Mouse (Mus musculus): ENCODE data around the gene Hoxc13. TPM values are rescaled to one million over a fixed set of nuclear protein-coding genes. Genes with fewer than 3 reads are reported as not detected.

Hoxc13 gene
- polyA plus RNA-seq, 1 experiment from 2014 or later: not detected

DNA sequence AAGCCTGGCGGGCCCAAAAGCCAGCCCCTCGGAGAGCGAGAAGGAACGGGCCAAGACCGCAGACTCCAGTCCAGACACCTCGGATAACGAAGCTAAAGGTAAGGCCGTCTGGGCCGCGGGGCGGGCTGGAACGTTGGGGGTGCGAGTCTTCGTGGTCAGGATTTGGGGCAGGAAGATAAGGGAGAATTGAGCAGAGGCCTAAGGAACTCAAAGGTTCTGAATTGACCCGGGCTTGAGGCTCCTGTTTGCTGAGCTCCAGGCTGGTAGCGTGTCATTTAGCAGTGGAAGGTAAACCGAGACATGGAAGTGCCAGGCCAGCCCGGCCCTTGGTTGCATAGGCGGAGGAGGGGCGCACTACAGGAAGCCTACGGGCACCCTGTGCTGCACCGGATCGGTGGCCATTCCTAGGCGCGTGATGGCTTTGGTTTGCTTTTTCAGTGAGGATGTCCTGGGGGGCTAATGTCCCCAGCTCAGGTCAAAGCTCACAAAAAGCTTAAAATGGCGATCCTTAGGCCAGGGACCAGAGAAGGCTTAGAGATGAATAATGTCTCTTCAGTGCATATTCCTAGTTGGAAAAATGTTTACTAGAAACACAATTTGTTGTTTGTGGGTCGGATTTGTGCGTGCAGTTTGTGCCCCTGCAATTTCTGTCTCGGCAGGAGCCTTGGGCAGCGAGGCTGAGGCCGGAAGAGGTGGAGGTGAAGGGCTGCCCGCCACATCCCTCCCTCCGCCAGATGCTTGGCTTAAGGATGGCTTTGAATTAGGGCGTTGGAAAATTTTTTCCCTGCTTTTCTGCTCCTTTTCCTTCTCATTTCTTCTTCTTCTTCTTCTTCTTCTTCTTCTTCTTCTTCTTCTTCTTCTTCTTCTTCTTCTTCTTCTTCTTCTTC lies 46.9 kb downstream of the Hoxc13 start:
- Histone ChIP-seq H3K9ac (ENCODE audit: low read depth, low read length) (no peak overlapping the region), H3K27me3 (replicated peaks; ENCODE audit: control insufficient read depth, insufficient read depth, low read length) (peaks cover 89% of the 10 kb centered on the region), H3K36me3 (ENCODE audit: control insufficient read depth, insufficient read depth, low read length) (no peaks in the 10 kb centered on the region), H3K9me3 (ENCODE audit: control insufficient read depth, low read length) (no peaks in the 10 kb centered on the region), H3K4me2 (ENCODE audit: low read depth, low read length) (no peak overlapping the region), H3K4me1 (ENCODE audit: control insufficient read depth, insufficient read depth, low read length) (0 out of 2 replicates have a peak, but pooled peaks cover 4% of the 10 kb centered on the region), H3K27ac (ENCODE audit: low read length) (no peak overlapping the region), H3K4me3 (ENCODE audit: low read length) (peak overlapping the region; percentile 31)
- ATAC-seq: no peak
- WGBS: 5% methylated on average over 34 of the region's 34 CpGs

DNA sequence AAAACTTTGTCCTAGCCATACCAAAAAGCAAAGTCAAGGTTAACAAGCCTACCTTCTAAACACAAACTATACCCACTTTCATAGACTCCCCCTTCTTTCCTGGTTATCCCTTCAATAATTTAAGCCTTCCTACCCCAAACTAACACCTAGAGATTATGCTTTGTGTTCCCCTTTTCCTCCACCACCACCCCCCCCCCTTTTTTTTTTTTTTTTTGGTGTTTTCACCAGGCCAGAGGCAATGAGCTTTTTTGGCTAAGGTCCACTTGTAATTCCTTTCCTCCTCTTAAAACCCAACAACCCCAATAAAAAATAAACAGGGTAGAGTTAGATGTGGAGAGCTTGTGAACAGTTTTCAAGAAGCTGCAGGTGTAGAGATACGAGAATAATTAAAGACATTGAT lies 48.4 kb downstream of the Hoxc13 start:
- Histone ChIP-seq H3K9me3 (ENCODE audit: control insufficient read depth, low read length) (no peaks in the 10 kb centered on the region), H3K4me3 (ENCODE audit: low read length) (no peak overlapping the region), H3K4me2 (ENCODE audit: low read depth, low read length) (no peak overlapping the region), H3K27ac (ENCODE audit: low read length) (no peak overlapping the region), H3K27me3 (replicated peaks; ENCODE audit: control insufficient read depth, insufficient read depth, low read length) (peaks cover 92% of the 10 kb centered on the region), H3K9ac (ENCODE audit: low read depth, low read length) (no peak overlapping the region), H3K36me3 (ENCODE audit: control insufficient read depth, insufficient read depth, low read length) (no peaks in the 10 kb centered on the region), H3K4me1 (ENCODE audit: control insufficient read depth, insufficient read depth, low read length) (0 out of 2 replicates have a peak, but pooled peaks cover 4% of the 10 kb centered on the region)
- 44% methylated on average over 1 of the region's 1 CpGs for WGBS
- no peak for ATAC-seq

DNA sequence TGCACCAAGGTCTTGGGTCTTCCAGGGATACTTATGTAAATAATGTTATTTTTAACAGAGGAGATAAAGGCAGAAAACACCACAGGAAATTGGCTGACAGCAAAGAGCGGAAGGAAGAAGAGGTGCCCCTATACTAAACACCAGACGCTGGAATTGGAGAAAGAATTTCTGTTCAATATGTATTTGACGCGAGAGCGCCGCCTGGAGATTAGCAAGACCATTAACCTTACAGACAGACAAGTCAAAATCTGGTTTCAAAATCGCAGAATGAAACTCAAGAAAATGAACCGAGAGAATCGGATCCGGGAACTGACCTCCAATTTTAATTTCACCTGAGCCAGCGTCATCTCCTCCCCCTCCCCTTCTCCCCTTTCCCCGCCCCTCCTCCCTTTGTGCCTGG lies 49.8 kb downstream of the Hoxc13 start:
- no peak overlapping the region for H3K4me3 ChIP-seq (ENCODE audit: low read length)
- H3K9me3 ChIP-seq (ENCODE audit: control insufficient read depth, low read length): no peaks in the 10 kb centered on the region
- peaks cover 91% of the 10 kb centered on the region for H3K27me3 ChIP-seq (replicated peaks; ENCODE audit: control insufficient read depth, insufficient read depth, low read length)
- no peak overlapping the region for H3K9ac ChIP-seq (ENCODE audit: low read depth, low read length)
- H3K4me2 ChIP-seq (ENCODE audit: low read depth, low read length): no peak overlapping the region
- H3K36me3 ChIP-seq (ENCODE audit: control insufficient read depth, insufficient read depth, low read length): no peaks in the 10 kb centered on the region
- WGBS: 1% methylated on average over 12 of the region's 12 CpGs
- H3K4me1 ChIP-seq (ENCODE audit: control insufficient read depth, insufficient read depth, low read length): 0 out of 2 replicates have a peak, but pooled peaks cover 4% of the 10 kb centered on the region
- no peak overlapping the region for H3K27ac ChIP-seq (ENCODE audit: low read length)
- ATAC-seq: no peak

DNA sequence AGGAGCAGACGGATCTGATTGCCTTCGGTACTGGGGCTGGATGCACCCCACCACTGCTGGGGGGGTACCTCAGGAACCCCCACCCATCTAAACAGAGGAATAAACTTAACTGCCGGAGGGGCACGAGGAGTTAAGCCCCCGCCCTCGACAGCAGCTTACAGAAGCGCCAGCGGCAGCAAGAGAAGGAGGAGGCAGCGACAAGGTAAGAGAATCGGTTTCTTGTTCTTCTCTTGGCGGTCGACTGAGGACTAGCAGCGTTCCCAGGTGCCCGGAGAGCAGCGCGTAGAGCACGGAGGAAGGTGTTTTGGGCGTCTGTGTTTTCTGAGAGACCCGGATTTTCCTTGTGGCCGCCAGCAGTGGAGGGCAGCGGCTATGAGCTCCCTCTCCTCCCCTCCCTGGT lies 51.4 kb downstream of the Hoxc13 start:
- Histone ChIP-seq H3K4me1 (ENCODE audit: control insufficient read depth, insufficient read depth, low read length) (peaks cover 3% of the 10 kb centered on the region; the same call in 1 of the 2 replicates), H3K9me3 (ENCODE audit: control insufficient read depth, low read length) (no peaks in the 10 kb centered on the region), H3K9ac (ENCODE audit: low read depth, low read length) (no peak overlapping the region), H3K27me3 (replicated peaks; ENCODE audit: control insufficient read depth, insufficient read depth, low read length) (peaks cover 89% of the 10 kb centered on the region), H3K4me2 (ENCODE audit: low read depth, low read length) (peak overlapping the region; percentile 23; the same call in 1 of the 2 replicates), H3K27ac (ENCODE audit: low read length) (no peak overlapping the region), H3K36me3 (ENCODE audit: control insufficient read depth, insufficient read depth, low read length) (no peaks in the 10 kb centered on the region), H3K4me3 (ENCODE audit: low read length) (no peak overlapping the region)
- 2% methylated on average over 21 of the region's 21 CpGs for WGBS
- ATAC-seq: no peak

DNA sequence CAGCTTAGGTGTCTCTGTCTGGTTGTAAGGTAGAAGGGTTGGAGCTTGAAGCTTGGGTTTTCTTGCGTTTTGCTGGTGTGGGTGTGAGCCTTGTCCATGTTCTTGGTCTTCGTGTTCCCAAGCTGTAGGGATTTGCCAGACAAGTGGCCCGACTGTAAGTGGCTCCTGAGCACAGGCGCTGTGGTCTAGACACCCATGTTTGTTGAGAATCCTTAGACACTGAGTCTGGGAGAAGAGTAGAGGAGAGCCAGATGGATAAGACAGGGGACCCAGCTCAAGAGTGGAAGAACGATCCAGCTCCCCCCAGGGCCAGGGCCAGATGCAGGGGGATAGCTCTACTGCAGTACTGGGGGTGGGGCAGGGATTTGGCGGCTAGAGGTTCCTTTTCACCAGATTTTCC lies 51.9 kb downstream of the Hoxc13 start:
- Histone ChIP-seq H3K27ac (ENCODE audit: low read length) (no peak overlapping the region), H3K4me2 (ENCODE audit: low read depth, low read length) (peak overlapping the region; percentile 23; the same call in 1 of the 2 replicates), H3K9me3 (ENCODE audit: control insufficient read depth, low read length) (no peaks in the 10 kb centered on the region), H3K27me3 (replicated peaks; ENCODE audit: control insufficient read depth, insufficient read depth, low read length) (peaks cover 89% of the 10 kb centered on the region), H3K9ac (ENCODE audit: low read depth, low read length) (no peak overlapping the region), H3K4me3 (ENCODE audit: low read length) (no peak overlapping the region), H3K36me3 (ENCODE audit: control insufficient read depth, insufficient read depth, low read length) (no peaks in the 10 kb centered on the region), H3K4me1 (ENCODE audit: control insufficient read depth, insufficient read depth, low read length) (peaks cover 5% of the 10 kb centered on the region; the same call in 1 of the 2 replicates)
- ATAC-seq: no peak
- WGBS: 3% methylated on average over 6 of the region's 6 CpGs

DNA sequence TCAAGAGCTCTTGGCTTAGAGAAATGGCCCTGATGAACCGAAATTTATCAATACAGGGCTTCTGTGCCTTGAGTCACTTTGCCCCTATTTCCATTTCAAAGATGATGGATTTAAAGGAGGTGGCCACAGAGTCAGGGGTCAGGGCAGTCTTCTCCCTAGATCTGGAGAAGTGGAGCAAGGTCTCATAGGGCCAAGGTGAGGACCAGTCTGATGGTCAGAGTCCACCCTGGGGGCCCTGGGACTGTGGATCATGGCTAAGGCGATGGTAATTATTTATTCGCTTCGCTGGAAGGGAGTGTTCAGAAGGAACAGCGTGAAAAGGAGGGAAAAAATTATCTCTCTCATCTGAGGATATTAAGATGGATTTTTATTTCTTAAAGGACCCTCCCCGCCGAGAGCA lies 54.1 kb downstream of the Hoxc13 start:
- H3K9me3 ChIP-seq (ENCODE audit: control insufficient read depth, low read length): no peaks in the 10 kb centered on the region
- no peak overlapping the region for H3K4me2 ChIP-seq (ENCODE audit: low read depth, low read length)
- H3K27me3 ChIP-seq (replicated peaks; ENCODE audit: control insufficient read depth, insufficient read depth, low read length): peaks cover 90% of the 10 kb centered on the region
- H3K9ac ChIP-seq (ENCODE audit: low read depth, low read length): no peak overlapping the region
- no peaks in the 10 kb centered on the region for H3K36me3 ChIP-seq (ENCODE audit: control insufficient read depth, insufficient read depth, low read length)
- WGBS: 7% methylated on average over 7 of the region's 7 CpGs
- no peak for ATAC-seq
- H3K4me1 ChIP-seq (ENCODE audit: control insufficient read depth, insufficient read depth, low read length): peaks cover 5% of the 10 kb centered on the region; the same call in 1 of the 2 replicates
- no peak overlapping the region for H3K27ac ChIP-seq (ENCODE audit: low read length)
- no peak overlapping the region for H3K4me3 ChIP-seq (ENCODE audit: low read length)

DNA sequence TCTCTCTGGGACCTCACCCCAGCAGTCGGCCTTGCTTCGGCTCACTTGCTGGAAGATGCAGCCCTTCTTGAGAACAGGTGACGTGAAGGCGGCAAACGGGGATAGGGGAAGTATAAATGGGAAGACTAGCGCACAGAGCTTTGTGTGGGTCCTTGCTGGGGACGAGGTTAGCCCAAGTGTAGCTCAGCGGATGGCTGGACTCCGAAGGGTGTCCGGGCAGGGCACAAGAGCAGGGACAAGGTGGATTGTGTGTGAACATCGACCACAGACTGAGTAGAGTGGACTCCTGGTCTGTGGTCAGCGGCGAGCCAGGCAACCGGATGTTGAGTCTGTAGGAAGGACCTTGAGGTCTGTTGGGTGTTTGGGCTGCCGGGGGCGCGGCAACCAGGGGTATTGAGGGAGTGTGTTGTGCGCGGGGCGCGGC lies 54.8 kb downstream of the Hoxc13 start:
- WGBS: 3% methylated on average over 21 of the region's 21 CpGs
- Histone ChIP-seq H3K4me3 (ENCODE audit: low read length) (no peak overlapping the region), H3K27ac (ENCODE audit: low read length) (no peak overlapping the region), H3K4me1 (ENCODE audit: control insufficient read depth, insufficient read depth, low read length) (peaks cover 5% of the 10 kb centered on the region; the same call in 1 of the 2 replicates), H3K27me3 (replicated peaks; ENCODE audit: control insufficient read depth, insufficient read depth, low read length) (peaks cover 90% of the 10 kb centered on the region), H3K4me2 (ENCODE audit: low read depth, low read length) (no peak overlapping the region), H3K36me3 (ENCODE audit: control insufficient read depth, insufficient read depth, low read length) (no peaks in the 10 kb centered on the region), H3K9me3 (ENCODE audit: control insufficient read depth, low read length) (no peaks in the 10 kb centered on the region), H3K9ac (ENCODE audit: low read depth, low read length) (no peak overlapping the region)
- no peak for ATAC-seq

DNA sequence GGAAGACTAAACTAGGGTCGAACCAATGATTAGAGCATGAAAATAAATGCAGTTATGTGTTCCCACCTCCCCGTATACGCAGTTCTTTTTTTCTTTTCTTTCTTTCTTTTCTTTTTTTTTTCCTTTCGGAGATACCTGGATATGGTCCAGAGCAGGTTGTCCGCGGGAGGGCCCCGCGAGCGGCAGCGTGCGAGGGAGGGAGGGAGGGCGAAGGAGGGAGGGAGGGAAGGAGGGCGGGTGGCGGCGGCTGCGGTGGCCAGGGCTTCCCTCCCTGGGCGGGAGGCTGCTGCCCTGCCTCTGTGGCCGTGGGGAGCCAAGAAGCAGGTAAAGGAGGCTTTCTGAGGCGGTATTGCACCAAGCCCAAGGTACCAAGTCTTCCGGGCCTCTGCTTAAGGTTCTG lies 55.3 kb downstream of the Hoxc13 start, which contains the start of gene Hoxc9:
Gene Hoxc9, plus strand, starts transcription at position 269 of the 400 bp plus-strand sequence.
- H3K9ac ChIP-seq (ENCODE audit: low read depth, low read length): peak within 1 kb of the TSS; percentile 12; the same call in 1 of the 2 replicates
- H3K27ac ChIP-seq (ENCODE audit: low read length): no peak within 1 kb of the TSS
- WGBS: 2% methylated on average over 20 of the region's 20 CpGs

DNA sequence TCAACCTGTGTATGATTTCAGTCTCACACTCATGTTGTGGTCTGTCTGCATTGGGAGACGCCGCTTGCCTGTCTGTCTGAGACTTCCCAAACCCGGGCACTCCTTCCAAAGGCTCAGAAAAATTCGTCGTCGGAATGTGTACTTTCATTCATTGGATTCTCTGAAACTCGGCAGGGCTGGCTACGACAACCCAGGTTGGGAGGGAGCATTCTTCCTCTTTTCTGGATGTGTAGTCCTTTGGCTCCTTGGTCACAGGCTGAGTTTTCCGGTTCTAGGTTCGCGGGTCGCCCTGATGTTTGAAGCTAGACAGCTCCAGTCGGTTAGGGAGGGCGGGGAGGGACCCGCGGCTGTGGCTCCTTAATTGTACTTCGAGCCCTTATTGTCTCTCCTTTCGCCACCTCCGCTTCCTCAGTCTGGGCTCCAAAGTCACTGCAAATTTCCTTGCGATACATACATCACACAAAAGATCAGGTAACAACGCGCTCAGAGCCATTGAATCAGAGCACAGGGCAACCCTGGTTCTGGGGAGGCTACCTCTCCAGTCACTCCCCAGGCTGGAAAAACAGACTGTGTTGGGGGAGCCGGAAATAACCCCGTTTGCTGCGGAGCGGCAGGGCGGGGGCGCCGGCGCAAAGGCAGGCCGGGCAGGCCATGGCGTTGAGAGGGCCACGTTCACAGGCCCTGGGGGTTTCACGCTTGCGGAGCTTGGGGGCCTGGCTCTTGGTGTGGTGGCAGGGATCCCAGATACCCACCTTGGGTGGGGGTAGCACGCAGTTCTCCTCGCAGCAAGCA lies 55.9 kb downstream of the Hoxc13 start:
- peak overlapping the region; percentile 12; the same call in 1 of the 2 replicates for H3K9ac ChIP-seq (ENCODE audit: low read depth, low read length)
- no peak overlapping the region for H3K27ac ChIP-seq (ENCODE audit: low read length)
- no peak for ATAC-seq

More for the DNA sequence above, 55.3 kb downstream of the Hoxc13 start, which contains the start of gene Hoxc9:
- ATAC-seq: no peak
- Histone ChIP-seq H3K27me3 (replicated peaks; ENCODE audit: control insufficient read depth, insufficient read depth, low read length) (peaks cover 92% of the 10 kb centered on the region), H3K4me3 (ENCODE audit: low read length) (peak within 1 kb of the TSS; percentile 18), H3K4me1 (ENCODE audit: control insufficient read depth, insufficient read depth, low read length) (peaks cover 5% of the 10 kb centered on the region; the same call in 1 of the 2 replicates), H3K36me3 (ENCODE audit: control insufficient read depth, insufficient read depth, low read length) (no peaks in the 10 kb centered on the region), H3K4me2 (ENCODE audit: low read depth, low read length) (peak within 1 kb of the TSS; percentile 42), H3K9me3 (ENCODE audit: control insufficient read depth, low read length) (no peaks in the 10 kb centered on the region)

More for the DNA sequence above, 55.9 kb downstream of the Hoxc13 start:
- H3K9me3 ChIP-seq (ENCODE audit: control insufficient read depth, low read length): no peaks in the 10 kb centered on the region
- peaks cover 92% of the 10 kb centered on the region for H3K27me3 ChIP-seq (replicated peaks; ENCODE audit: control insufficient read depth, insufficient read depth, low read length)
- peak overlapping the region; percentile 42 for H3K4me2 ChIP-seq (ENCODE audit: low read depth, low read length)
- WGBS: 4% methylated on average over 37 of the region's 37 CpGs
- H3K4me3 ChIP-seq (ENCODE audit: low read length): peak overlapping the region; percentile 18
- H3K36me3 ChIP-seq (ENCODE audit: control insufficient read depth, insufficient read depth, low read length): no peaks in the 10 kb centered on the region
- peaks cover 7% of the 10 kb centered on the region; the same call in 1 of the 2 replicates for H3K4me1 ChIP-seq (ENCODE audit: control insufficient read depth, insufficient read depth, low read length)
